Mouse (Mus musculus) C2C12 (cell line): ENCODE data around the gene Plin3.

Experiments used
- CEBPB ChIP-seq: IDR thresholded peaks from one replicate; pipeline ENCODE4 v1.6.1; 2011; ENCODE audit warnings: low read depth, mild to moderate bottlenecking, control low read depth, moderate library complexity
- CTCF ChIP-seq: IDR thresholded peaks from one replicate; pipeline ENCODE4 v1.5.1; 2011; ENCODE audit not compliant: control insufficient read depth, insufficient read depth, insufficient read length
- FOSL1 ChIP-seq: IDR thresholded peaks from one replicate; pipeline ENCODE4 v1.8.0; 2011; ENCODE audit warnings: mild to moderate bottlenecking, low read length; ENCODE audit not compliant: poor library complexity, insufficient read depth, severe bottlenecking
- MAX ChIP-seq: IDR thresholded peaks from one replicate; pipeline ENCODE4 v1.6.1; 2011; ENCODE audit warnings: mild to moderate bottlenecking, control low read depth
- MYOG ChIP-seq: IDR thresholded peaks from one replicate; pipeline ENCODE4 v1.6.1; 2011; ENCODE audit not compliant: control insufficient read depth, insufficient read length; ENCODE audit errors: extremely low read depth

DNA sequence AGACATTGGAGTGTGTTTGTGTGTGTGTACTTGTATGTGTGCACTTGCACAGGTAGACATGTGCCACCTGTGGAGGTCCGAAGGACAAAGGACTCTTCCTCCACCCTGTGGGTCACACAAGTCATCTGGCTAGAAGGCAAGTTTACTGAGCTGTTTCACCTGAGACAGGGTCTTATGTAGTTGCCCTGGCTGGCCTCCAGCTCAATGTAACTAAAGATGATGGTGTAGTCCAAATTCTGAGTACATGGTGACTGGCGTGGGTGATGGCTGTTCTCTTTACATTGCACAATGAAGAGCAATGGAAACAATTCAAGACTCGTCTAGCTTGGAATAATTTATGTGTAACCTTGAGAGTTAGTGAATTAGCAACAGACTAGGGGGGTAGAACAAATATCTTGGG lies 31.7 kb upstream of the Plin3 start:
- TF ChIP-seq MAX (no peak), CTCF (no peak), MYOG (no peak), FOSL1 (no peak), CEBPB (no peak)
